Comparison of ENCODE assay signal across 1 mouse cellular context in genomic region chr1:136577890-136578663, GRCm38 (mm10).
TF ChIP-seq lines count a peak whose summit lies in the region.

No protein-coding gene starts in this region.

TF ChIP-seq in MEL, 35 proteins besides CTCF, POLR2A, EP300 and RAD21 (continued from another document):
- TF ChIP-seq MYC (IDR thresholded peaks at IDR 0.05; ENCODE audit: low read depth, low read length), result peak; percentile 77
- no peak for TF ChIP-seq NRF1 (IDR thresholded peaks at IDR 0.05; ENCODE audit: insufficient read depth, low read depth, low read length, poor library complexity, severe bottlenecking)
- TF ChIP-seq TBP (IDR thresholded peaks at IDR 0.05; ENCODE audit: low read depth, low read length), result no peak
- no peak for TF ChIP-seq MEF2A (IDR thresholded peaks at IDR 0.05; ENCODE audit: extremely low read depth, insufficient replicate concordance, low read depth, low read length, poor library complexity, severe bottlenecking)
- TF ChIP-seq MYB (IDR thresholded peaks at IDR 0.05; ENCODE audit: low read depth, low read length), result peak; percentile 37; the same call in 1 of the 2 replicates
- TF ChIP-seq SMC3 (IDR thresholded peaks at IDR 0.05; ENCODE audit: low read depth, low read length), result no peak
- TF ChIP-seq MAFK (IDR thresholded peaks at IDR 0.05; ENCODE audit: borderline replicate concordance, low read depth, low read length), result peak; percentile 18; the same call in 1 of the 2 replicates
- TF ChIP-seq E2F4 (IDR thresholded peaks at IDR 0.05; ENCODE audit: borderline replicate concordance, low read depth, low read length), result no peak
- peak; percentile 92 for TF ChIP-seq RCOR1 (IDR thresholded peaks at IDR 0.05; ENCODE audit: low read depth, low read length)
- no peak for TF ChIP-seq JUND (IDR thresholded peaks at IDR 0.05; ENCODE audit: low read depth, low read length)
- TF ChIP-seq MXI1 (IDR thresholded peaks at IDR 0.05; ENCODE audit: low read depth, low read length), result peak; percentile 36
- no peak for TF ChIP-seq USF1 (IDR thresholded peaks at IDR 0.05; ENCODE audit: low read depth, low read length)
- TF ChIP-seq TAL1 (IDR thresholded peaks at IDR 0.05; ENCODE audit: low read length), result peak; percentile 94
- TF ChIP-seq CHD1 (IDR thresholded peaks at IDR 0.05; ENCODE audit: low read depth, low read length), result no peak
- TF ChIP-seq ZC3H11A (IDR thresholded peaks at IDR 0.05; ENCODE audit: low read depth, low read length), result no peak
TF ChIP-seq in MEL: peak in this region for 14.
